Mouse (Mus musculus): ENCODE results near the gene Fbxl21. TPM values are rescaled to one million over a fixed set of nuclear protein-coding genes. Genes with fewer than 3 reads are reported as not detected.

Fbxl21 gene
- polyA plus RNA-seq, 1 experiment from 2014 or later = 4.4 TPM

DNA sequence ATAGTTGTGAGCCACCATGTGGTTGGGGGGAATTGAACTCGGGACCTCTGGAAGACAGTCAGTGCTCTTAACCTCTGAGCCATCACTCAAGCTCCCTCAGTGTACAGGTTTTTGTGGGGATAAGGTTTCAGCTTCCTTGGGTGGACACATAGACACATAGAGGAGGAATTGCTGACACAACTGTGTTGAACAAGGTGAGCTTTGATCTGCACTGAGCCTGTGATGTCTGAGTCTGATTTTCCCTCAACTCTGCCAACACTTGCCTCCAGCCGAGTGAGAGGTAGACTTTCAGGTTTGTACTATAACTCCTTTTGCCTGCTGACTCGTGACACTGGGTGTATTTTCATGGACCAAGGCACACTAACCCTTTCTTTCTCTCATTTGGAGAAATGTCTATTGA, 34.4 kb downstream of the Fbxl21 start:
- no peak overlapping the region for H3K4me3 ChIP-seq (replicated peaks)
- no peaks in the 10 kb centered on the region for H3K27me3 ChIP-seq (replicated peaks)
- H3K4me1 ChIP-seq = peaks cover 5% of the 10 kb centered on the region; the same call in 1 of the 2 replicates
- WGBS = 86% methylated on average over 3 of the region's 3 CpGs
- H3K9me3 ChIP-seq (replicated peaks) = no peaks in the 10 kb centered on the region
- H3K4me2 ChIP-seq = no peak overlapping the region
- no peak overlapping the region for H3K27ac ChIP-seq (replicated peaks)
- H3K9ac ChIP-seq (replicated peaks) = no peak overlapping the region
- no peaks in the 10 kb centered on the region for H3K36me3 ChIP-seq
- ATAC-seq (ENCODE audit: low FRiP score) = no peak

DNA sequence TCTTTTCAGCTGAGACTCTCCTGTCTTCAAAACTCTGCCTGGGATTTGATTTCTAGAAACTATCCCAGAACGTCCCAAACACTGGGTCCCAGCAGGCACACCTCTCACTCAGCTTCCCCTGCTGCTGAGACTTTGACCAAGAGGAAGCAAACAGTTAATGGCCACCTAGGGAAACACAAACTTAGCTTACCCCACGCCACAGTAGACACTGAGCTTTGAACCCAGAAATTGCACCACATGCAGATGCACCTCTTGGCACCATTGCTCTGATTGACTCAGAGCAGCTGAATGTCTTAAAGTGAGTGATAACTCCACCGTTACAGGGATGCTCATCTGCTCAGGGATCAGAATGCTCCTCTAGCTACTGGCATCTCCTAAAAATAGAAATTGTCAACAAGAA, 36.5 kb downstream of the Fbxl21 start:
- no peak for ATAC-seq (ENCODE audit: low FRiP score)

DNA sequence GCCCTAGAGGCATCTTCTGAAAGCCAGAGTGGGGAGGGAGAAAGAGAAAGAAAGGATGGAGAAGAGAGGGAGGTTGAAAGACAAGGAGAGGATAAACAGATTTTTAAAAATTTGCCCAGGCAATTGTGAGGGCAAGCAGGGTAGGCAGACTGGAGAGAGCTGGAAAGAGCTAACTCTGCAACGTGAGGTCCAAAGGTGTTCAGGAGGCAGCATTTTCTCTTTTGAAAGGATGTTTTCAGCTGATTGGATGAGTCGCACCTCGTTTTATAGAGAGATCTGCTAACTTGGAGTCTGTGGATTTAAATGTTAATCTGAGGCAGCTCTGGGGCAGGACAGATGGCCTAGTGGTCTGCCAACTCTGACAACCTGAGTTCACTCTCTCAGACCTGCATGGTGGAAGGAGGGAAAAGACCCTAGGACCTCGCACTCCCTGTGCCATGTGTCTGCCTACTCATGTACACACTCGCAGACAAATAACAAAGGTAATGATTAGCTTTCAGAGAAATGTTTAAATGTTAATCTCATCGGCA, 37.6 kb downstream of the Fbxl21 start:
- 86% methylated on average over 6 of the region's 6 CpGs for WGBS
- H3K4me2 ChIP-seq = no peak overlapping the region
- H3K9ac ChIP-seq (replicated peaks) = no peak overlapping the region
- H3K36me3 ChIP-seq = no peaks in the 10 kb centered on the region
- H3K4me3 ChIP-seq (replicated peaks) = no peak overlapping the region
- no peak overlapping the region for H3K27ac ChIP-seq (replicated peaks)
- no peaks in the 10 kb centered on the region for H3K9me3 ChIP-seq (replicated peaks)
- no peak for ATAC-seq (ENCODE audit: low FRiP score)
- no peaks in the 10 kb centered on the region for H3K4me1 ChIP-seq
- no peaks in the 10 kb centered on the region for H3K27me3 ChIP-seq (replicated peaks)

More for the DNA sequence above, 36.5 kb downstream of the Fbxl21 start:
- no peak overlapping the region for H3K4me2 ChIP-seq
- no peak overlapping the region for H3K4me3 ChIP-seq (replicated peaks)
- no peaks in the 10 kb centered on the region for H3K27me3 ChIP-seq (replicated peaks)
- H3K9me3 ChIP-seq (replicated peaks) = no peaks in the 10 kb centered on the region
- no peak overlapping the region for H3K9ac ChIP-seq (replicated peaks)
- 48% methylated on average over 3 of the region's 3 CpGs for WGBS
- no peak overlapping the region for H3K27ac ChIP-seq (replicated peaks)
- no peaks in the 10 kb centered on the region for H3K36me3 ChIP-seq
- peaks cover 5% of the 10 kb centered on the region; the same call in 1 of the 2 replicates for H3K4me1 ChIP-seq

DNA sequence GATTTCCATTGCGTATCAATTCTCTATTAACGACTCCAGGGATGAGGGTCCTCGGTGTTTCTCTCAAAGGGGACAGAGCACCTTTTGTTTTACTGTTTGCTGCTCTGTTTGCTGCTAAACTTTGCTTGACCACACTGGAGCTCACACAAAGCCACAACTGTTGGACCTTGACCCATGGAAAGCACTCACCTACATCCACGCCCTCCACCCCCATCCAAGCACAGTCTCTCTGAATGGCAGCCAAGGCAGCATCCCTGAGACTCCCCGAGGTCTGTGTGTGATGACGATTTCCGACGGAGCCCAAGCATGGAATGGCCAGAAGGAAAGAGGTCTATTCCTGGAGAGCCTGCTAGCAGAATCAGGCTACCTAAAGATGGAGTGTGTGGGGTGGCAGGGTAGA, 38.9 kb downstream of the Fbxl21 start:
- peaks cover under 1% of the 10 kb centered on the region; the same call in 1 of the 2 replicates for H3K4me1 ChIP-seq
- H3K27ac ChIP-seq (replicated peaks) = no peak overlapping the region
- no peak overlapping the region for H3K4me2 ChIP-seq
- H3K4me3 ChIP-seq (replicated peaks) = no peak overlapping the region
- no peak overlapping the region for H3K9ac ChIP-seq (replicated peaks)
- no peaks in the 10 kb centered on the region for H3K27me3 ChIP-seq (replicated peaks)
- no peak for ATAC-seq (ENCODE audit: low FRiP score)
- WGBS = 80% methylated on average over 8 of the region's 8 CpGs
- H3K36me3 ChIP-seq = no peaks in the 10 kb centered on the region
- H3K9me3 ChIP-seq (replicated peaks) = no peaks in the 10 kb centered on the region

DNA sequence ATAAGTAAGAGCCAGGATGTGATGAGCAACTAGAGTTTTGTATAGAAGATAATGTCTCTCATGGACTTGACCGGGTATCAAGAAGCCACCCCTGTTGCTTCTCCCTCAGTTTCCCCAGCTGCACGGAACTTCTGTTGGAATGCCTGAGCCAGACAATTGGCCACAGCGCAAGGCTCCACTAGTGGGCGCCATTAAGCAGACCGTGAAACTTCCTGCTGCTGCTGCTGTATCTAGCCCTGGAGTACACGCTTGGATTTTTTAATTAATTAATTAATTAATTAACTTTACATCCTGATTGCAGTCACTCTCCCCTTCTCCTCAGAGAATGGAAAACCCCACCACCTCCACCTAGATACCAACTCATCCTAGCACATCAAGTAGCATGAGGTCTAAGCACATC, 40.8 kb downstream of the Fbxl21 start:
- Histone ChIP-seq H3K27ac (replicated peaks) (no peak overlapping the region), H3K27me3 (replicated peaks) (no peaks in the 10 kb centered on the region), H3K9ac (replicated peaks) (no peak overlapping the region), H3K9me3 (replicated peaks) (no peaks in the 10 kb centered on the region), H3K4me3 (replicated peaks) (no peak overlapping the region), H3K4me2 (no peak overlapping the region), H3K4me1 (peaks cover 6% of the 10 kb centered on the region; the same call in 1 of the 2 replicates), H3K36me3 (no peaks in the 10 kb centered on the region)
- WGBS = 37% methylated on average over 6 of the region's 6 CpGs
- no peak for ATAC-seq (ENCODE audit: low FRiP score)

DNA sequence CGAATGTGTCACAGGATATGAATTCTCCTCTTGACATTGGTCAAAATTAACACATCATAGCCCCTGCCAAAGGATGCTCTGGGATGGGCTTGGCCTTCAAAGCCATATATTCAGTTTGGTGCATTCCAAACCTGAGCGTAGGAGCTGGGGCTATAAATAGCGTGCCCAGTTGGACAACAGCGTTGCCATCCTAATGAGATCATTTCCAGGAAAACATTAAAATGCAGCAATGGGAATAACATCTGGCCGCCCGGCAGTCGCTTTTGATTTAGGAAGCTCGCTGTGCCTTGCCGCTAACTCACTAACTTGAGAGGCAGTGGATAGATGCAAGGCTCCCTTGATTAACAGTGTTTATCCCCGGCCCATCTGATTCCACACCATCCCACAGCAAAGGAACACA, 44.1 kb downstream of the Fbxl21 start:
- Histone ChIP-seq H3K9ac (replicated peaks) (no peak overlapping the region), H3K27ac (replicated peaks) (no peak overlapping the region), H3K36me3 (no peaks in the 10 kb centered on the region), H3K9me3 (replicated peaks) (no peaks in the 10 kb centered on the region), H3K4me2 (no peak overlapping the region), H3K4me1 (peaks cover 6% of the 10 kb centered on the region; the same call in 1 of the 2 replicates), H3K27me3 (replicated peaks) (no peaks in the 10 kb centered on the region), H3K4me3 (replicated peaks) (no peak overlapping the region)
- ATAC-seq (ENCODE audit: low FRiP score) = no peak
- 32% methylated on average over 10 of the region's 10 CpGs for WGBS

DNA sequence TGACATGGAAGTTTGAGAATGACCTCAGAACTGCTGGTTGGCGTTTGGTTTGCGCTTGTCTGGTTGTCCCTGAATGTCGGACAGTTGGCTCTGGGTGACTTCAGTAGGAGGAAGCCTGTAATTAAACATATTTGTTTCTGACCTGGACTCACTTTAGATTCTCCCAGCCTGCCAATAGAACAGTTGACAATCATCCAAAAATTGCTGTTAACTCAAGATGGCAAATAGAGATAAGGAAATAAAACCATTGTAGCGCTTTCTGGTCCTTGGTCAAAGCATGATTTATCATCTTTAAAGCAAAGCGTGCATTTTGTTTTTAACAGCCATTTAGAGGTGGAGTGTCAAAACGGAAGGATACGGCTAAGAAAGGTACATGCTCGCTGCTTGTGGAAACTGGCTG, 49.4 kb downstream of the Fbxl21 start:
- Histone ChIP-seq H3K36me3 (no peaks in the 10 kb centered on the region), H3K27me3 (replicated peaks) (no peaks in the 10 kb centered on the region), H3K4me1 (0 out of 2 replicates have a peak, but pooled peaks cover under 1% of the 10 kb centered on the region), H3K9me3 (replicated peaks) (no peaks in the 10 kb centered on the region), H3K9ac (replicated peaks) (no peak overlapping the region), H3K4me3 (replicated peaks) (no peak overlapping the region), H3K27ac (replicated peaks) (no peak overlapping the region), H3K4me2 (no peak overlapping the region)
- ATAC-seq (ENCODE audit: low FRiP score) = no peak
- 81% methylated on average over 8 of the region's 8 CpGs for WGBS

DNA sequence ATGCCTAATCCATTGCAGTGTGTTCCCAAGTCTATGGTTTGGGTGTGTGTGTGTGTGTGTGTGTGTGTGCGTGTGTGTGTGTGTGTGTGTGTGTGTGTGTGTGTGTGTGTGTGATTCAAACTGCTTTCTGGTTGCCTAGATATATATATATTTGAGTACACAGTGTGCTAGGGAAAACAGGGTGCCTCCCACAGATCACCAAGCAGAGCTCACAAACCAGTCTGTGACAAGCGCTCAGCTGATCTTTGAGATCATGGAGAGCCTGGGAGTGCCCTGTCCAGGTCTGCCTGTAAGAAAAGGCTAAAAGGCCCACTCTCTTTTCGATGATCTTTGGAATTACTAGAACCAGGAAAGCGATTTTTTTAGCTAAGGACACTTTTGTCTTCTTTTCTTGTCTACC, 52.8 kb downstream of the Fbxl21 start:
- H3K27me3 ChIP-seq (replicated peaks) = no peaks in the 10 kb centered on the region
- no peaks in the 10 kb centered on the region for H3K36me3 ChIP-seq
- H3K4me1 ChIP-seq = no peaks in the 10 kb centered on the region
- no peak overlapping the region for H3K4me2 ChIP-seq
- H3K9ac ChIP-seq (replicated peaks) = no peak overlapping the region
- no peaks in the 10 kb centered on the region for H3K9me3 ChIP-seq (replicated peaks)
- no peak overlapping the region for H3K27ac ChIP-seq (replicated peaks)
- H3K4me3 ChIP-seq (replicated peaks) = no peak overlapping the region
- ATAC-seq (ENCODE audit: low FRiP score) = no peak
- WGBS = 79% methylated on average over 4 of the region's 4 CpGs

DNA sequence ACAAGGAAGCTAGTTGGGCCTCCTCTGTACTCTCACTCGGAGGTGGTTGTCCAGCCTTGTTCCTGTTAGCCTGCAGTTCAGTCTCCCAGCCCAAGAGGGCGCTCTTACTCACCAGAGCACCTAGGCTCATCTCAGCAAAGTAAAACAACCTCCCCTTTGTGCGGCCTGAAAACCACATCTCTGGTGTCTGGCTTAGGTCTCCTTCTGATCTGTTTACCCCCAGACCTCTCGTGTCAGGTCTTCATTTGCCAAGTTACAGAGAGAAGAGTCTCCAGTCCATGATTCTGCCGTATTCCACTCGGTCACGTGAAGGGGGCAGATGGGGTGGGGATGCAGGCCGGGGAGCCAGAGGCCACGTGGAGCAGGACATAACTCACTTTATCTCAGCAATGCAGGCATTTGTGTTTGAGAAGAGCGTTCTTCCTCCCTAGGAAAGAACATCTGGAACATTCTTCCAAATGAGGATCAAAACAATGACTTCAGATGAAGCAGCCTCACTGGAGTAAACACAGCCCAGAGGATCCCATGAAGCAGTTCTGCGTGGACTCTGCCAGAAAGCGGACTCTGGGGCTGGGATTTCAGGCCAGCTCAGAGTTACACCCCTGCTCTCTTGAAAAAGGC, 53.5 kb downstream of the Fbxl21 start:
- Histone ChIP-seq H3K27ac (replicated peaks) (0 out of 2 replicates have a peak overlapping the region, but pooled peaks have one; percentile 34), H3K4me2 (no peak overlapping the region), H3K36me3 (no peaks in the 10 kb centered on the region), H3K27me3 (replicated peaks) (no peaks in the 10 kb centered on the region), H3K4me1 (no peaks in the 10 kb centered on the region), H3K9me3 (replicated peaks) (no peaks in the 10 kb centered on the region), H3K9ac (replicated peaks) (no peak overlapping the region), H3K4me3 (replicated peaks) (no peak overlapping the region)
- WGBS = 61% methylated on average over 12 of the region's 12 CpGs
- no peak for ATAC-seq (ENCODE audit: low FRiP score)

DNA sequence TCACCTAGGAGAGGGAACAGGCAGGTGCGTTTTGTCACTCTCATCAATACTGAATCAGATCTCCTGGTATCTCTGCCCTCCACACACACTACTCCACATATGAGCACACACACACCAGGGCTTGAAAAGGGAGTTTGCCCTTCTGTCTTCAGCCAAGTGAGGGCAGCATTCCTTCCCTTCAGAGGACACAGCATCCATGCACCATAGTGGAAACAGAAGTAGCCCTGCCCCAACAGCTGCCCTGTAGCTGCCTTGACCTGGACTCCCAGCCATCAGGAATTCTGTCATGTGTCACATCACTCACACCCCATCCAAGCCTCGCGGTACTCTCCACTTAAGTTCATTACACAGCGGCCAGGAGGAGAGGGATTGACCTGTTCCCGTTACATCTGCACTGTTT, 55.8 kb downstream of the Fbxl21 start:
- ATAC-seq (ENCODE audit: low FRiP score) = no peak
- Histone ChIP-seq H3K36me3 (no peaks in the 10 kb centered on the region), H3K4me1 (peaks cover 17% of the 10 kb centered on the region), H3K4me3 (replicated peaks) (no peak overlapping the region), H3K9ac (replicated peaks) (no peak overlapping the region), H3K4me2 (no peak overlapping the region), H3K27me3 (replicated peaks) (no peaks in the 10 kb centered on the region), H3K9me3 (replicated peaks) (no peaks in the 10 kb centered on the region), H3K27ac (replicated peaks) (no peak overlapping the region)
- WGBS = 86% methylated on average over 5 of the region's 5 CpGs

DNA sequence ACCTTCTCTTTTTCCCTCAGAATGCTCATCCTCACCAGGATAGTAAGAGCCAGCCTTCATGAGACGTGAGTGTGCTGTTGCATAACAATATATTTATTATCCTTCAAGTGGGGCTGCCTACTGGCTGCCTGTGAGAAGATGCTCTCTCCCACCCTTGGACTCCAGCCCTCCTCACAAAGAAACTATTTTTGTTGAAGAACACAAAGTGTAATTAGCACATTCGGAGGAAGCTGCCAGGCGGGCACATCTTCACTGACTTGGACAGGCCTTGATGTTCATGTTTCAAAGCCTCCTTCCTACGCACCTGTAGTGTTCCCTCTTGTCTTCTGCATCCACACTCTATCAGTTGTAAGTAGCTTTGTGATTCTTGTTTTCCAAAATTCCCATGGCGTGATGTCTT, 58.2 kb downstream of the Fbxl21 start:
- Histone ChIP-seq H3K36me3 (no peaks in the 10 kb centered on the region), H3K27ac (replicated peaks) (no peak overlapping the region), H3K9ac (replicated peaks) (no peak overlapping the region), H3K4me3 (replicated peaks) (no peak overlapping the region), H3K9me3 (replicated peaks) (no peaks in the 10 kb centered on the region), H3K4me2 (no peak overlapping the region), H3K27me3 (replicated peaks) (no peaks in the 10 kb centered on the region), H3K4me1 (peaks cover 18% of the 10 kb centered on the region)
- ATAC-seq (ENCODE audit: low FRiP score) = no peak
- WGBS = 68% methylated on average over 5 of the region's 5 CpGs

DNA sequence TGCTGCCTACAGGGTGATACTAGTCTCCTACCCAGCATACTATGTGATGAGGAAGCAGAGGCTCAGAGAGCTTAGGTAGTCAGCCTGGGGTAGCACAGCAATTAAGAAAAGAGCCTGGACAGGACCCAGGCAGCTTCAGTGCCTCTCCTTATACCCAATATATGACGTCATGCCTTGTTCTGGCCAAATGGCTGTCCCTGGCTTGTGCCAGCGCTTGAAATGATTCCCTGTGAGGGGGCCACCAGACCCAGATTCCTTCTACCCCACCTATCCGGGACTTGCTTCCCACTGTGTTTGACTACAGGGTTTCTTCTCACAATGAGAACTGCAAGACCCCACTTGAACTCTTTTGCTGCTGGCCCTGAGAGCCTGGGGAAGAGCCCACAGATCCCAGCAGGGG, 59.2 kb downstream of the Fbxl21 start:
- no peak overlapping the region for H3K4me2 ChIP-seq
- no peaks in the 10 kb centered on the region for H3K9me3 ChIP-seq (replicated peaks)
- H3K36me3 ChIP-seq = no peaks in the 10 kb centered on the region
- no peak overlapping the region for H3K9ac ChIP-seq (replicated peaks)
- ATAC-seq (ENCODE audit: low FRiP score) = peak; percentile 71
- peak overlapping the region; percentile 56; the same call in 1 of the 2 replicates for H3K27ac ChIP-seq (replicated peaks)
- no peak overlapping the region for H3K4me3 ChIP-seq (replicated peaks)
- 7% methylated on average over 3 of the region's 3 CpGs for WGBS
- H3K27me3 ChIP-seq (replicated peaks) = no peaks in the 10 kb centered on the region
- peaks cover 18% of the 10 kb centered on the region for H3K4me1 ChIP-seq

All from neural tube, embryonic 15.5 days (tissue).